Mouse (Mus musculus) hematopoietic stem cell, adult 5-6 weeks (primary cell): ENCODE data around the gene Usp30. TPM values are rescaled to one million over a fixed set of nuclear protein-coding genes. Genes with fewer than 3 reads are reported as not detected.

Source experiments
- ATAC-seq, 2 experiments: fragments of 125-278 bp in 1 of 2; replicated peaks in 1 of 2; 2 replicates each; pipeline ENCODE4 v1.8.0; 2016 to 2017; ENCODE audit warnings: inconsistent platforms in 2 of 2, mild to moderate bottlenecking in 2 of 2, moderate number of reproducible peaks in 2 of 2, low read depth in 1 of 2, moderate TSS enrichment in 1 of 2; ENCODE audit not compliant: low FRiP score in 2 of 2, poor library complexity in 2 of 2, severe bottlenecking in 2 of 2, insufficient read depth in 1 of 2, low TSS enrichment in 1 of 2
- total RNA-seq: library from RNA; stranded (forward); fragments of 172-1452, 232-1000 nt; gene quantifications from 2 replicates; pipeline ENCODE4 v1.2.3, GENCODE M21; 2017

Gene Usp30
- total RNA-seq, 1 experiment from 2014 or later = 8.4 TPM

DNA sequence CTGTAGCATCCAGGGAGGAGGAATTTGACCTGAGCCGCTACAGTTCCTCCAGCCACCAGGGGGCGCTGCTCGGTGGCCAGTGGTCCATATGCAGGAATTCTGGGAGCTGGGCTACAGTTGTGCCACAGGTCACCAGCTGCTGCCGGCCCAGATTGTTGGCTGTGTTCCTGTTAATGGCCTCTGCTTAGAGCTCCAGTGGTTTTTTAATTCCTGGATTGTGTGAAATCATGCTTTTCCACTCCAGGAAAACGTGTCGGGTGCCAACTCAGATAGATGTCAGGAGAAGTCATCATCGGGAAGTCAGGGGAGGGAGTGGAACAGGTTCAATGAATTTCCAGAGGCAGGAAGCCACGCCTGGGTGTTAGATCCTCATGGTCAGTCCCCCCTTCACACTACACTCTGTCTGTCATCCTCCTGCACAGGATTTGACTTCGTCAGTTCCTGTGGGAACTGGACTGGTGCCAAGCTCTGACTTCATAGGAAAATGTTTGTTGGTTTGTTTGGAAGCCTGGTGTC is 13.0 kb upstream of the Usp30 start:
- peak in 1 of 2 experiments; percentile 55; a peak in 3 of 4 replicates for ATAC-seq

DNA sequence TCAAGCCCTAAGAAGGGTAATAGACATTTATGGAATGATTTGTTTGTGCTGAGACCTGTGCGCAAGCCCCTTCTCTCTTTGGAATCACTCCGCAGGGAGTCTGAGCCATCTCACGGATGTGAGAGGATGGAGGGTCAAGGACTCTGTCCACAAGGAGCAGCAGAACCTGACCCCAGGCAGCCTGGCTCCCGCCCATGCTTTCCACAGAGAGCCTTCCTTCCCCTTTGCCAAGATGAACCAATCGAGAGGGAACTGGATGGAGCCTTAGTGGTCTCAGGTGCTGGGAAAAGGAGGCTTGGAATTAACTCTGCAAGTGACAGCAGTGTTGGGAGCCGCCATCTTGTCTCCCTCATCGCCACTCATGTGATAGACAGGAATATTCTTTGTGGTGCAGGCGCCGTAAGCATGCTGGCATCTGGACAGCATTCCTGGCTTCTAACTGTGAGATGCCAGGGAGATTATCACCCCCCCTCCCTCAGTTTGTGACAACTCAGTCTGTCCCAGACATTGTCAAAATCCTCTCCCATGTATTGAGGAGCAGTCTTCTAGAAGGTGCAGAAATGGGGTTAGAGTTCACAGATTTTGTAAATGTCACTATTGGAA is 8.0 kb upstream of the Usp30 start:
- no peak for ATAC-seq

DNA sequence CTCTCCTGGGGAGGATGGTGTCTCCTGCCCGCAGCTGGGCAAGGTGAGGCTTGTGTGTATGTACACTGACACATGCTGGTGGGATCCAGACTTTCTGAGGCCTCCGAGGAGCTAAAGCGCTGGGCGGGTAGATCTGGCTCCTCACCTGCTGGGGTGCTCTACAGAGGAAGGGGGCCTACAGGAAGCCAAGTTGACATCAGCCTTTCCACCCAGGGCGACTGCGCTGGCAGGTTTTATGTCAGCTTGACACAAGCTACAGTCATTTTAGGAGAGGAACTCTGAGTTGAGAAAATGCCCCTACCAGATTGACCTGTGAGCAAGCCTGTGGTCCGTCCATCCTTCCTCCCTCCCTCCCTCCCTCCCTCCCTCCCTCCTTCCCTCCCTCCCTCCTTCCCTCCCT is 3.6 kb upstream of the Usp30 start:
- 0 out of 4 replicates have a peak, but pooled peaks of 1 of the 2 experiments have one; percentile 39 for ATAC-seq

DNA sequence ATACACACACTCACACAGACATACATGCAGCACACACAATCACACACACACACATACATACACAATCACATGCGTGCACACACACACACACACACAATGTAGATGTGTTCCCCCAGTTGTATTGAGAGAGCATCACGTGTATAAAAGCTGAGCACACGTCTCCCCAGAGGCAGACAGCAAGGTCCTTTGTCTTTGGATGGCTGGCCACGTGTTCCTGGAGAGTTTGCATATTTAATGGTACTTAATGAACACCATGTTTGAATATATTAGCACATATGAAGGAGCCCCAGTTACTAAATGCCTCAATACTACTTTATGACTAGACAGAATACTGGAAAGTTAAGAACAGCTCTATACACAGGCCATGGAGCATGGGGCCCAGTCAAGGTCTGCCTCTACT is 1.3 kb upstream of the Usp30 start:
- ATAC-seq = no peak

DNA sequence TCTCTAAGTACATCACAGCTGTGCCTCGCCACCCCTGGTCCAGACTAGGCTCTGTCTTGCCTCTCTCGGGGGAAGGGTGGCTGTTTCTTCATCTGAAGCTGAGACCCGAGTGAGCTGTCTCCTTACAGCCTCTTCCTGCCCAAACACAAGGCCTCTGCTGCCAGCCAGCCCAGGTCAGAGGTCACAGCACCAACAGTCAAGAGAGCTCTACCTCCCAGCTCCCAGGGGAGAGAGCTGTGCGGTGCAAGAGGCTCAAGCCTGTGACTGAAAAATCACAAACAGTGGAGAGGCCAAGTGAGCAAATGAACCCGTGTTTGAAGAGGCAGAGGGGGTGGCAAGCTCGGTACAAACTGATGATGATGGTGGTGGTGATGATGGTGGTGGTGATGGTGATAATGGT is 1.3 kb downstream of the Usp30 start:
- ATAC-seq = no peak

DNA sequence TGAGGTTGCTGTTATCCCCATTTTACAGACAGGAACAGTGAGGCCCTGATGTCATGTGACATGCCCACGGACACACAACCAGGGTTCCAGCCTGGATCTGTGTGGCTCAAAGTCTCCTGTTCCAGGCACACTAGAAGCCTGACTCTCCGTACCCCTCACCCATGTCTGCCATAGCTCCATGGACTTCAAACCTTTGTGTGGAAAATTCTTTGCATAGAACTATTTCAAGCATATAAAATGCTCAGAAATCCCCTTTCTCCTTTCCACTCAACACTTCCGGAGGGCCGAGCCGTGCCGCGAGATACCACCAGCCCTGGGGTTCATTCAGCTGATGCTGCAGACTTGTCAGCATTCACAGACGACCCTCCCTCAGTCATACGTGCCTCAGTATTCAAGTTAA is 2.3 kb downstream of the Usp30 start:
- ATAC-seq = no peak

DNA sequence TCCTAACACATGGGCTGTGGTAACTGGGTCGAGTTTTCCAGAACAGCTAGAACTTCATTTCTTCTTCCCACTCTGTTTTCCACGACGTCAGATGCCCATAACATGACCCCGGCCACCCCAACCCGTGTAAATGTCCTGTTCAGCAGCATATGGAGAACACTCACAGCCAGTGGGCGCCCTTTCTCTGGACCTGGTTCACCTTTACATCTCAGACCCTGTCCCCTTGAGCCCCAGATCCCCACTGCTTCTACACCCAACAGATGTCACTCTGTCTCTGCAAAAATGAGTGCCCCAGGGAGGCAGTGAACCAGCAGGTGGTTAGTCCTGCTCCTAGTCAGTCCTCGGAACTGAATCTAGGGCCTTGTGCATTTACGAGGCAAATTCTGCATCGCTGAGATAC is 2.7 kb downstream of the Usp30 start:
- no peak for ATAC-seq

DNA sequence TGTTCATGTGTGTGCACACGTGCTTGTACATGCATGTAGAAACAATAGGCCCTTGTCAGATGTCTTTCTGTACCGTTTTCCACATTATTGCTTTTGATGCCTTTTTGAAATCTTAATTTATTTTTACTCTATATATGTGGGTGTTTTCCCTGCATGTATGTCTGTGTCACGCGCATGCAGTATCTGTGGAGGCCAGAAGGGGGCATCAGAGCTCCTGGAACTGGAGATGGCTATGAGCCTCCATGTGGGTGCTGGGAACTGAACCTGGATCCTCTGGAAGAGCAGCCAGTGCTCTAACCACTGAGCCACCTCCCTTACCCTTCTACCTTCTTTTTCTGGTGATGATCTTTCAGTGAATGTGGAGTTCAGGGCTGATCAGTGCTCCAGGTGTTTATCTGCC is 5.6 kb downstream of the Usp30 start:
- no peak for ATAC-seq

DNA sequence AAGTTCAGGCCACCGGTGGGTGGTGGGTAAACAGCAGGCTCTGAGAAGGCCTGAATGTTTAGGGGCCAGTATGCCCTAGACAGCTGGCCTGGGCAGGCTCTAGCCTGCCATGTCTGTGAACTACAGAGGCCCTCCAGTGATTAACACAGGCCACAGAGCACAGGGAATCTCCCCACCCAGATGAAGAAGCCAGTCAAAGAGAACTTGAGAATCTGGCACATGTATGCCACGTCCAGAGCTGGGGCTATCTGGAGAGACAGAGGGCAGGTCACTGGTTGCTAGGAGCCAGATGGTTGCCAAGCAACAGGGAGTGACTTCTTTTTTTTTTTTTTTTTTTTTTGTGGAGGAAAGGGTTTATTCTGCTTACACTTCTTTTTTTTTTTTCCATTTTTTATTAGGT is 7.0 kb downstream of the Usp30 start:
- ATAC-seq = no peak

DNA sequence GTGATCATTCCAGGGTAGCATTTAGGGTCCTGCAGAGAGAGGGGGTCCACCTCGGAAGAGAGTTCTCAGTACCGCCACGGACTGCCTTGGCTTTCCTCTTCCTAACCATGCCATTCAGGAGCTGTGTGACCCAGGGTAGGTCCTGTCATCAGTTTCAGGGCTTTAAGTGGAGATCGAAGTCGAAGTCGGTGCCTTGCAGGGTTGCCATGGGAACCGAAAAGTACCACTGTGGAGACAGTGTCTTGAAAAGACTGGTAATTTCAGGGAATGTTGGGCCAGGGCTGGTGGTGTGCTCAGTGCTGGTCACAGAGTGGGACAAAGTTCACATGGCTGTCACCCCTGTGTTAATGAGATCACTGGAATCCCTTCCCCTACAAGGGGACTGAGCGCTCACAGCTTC is 11.7 kb downstream of the Usp30 start:
- ATAC-seq = no peak

DNA sequence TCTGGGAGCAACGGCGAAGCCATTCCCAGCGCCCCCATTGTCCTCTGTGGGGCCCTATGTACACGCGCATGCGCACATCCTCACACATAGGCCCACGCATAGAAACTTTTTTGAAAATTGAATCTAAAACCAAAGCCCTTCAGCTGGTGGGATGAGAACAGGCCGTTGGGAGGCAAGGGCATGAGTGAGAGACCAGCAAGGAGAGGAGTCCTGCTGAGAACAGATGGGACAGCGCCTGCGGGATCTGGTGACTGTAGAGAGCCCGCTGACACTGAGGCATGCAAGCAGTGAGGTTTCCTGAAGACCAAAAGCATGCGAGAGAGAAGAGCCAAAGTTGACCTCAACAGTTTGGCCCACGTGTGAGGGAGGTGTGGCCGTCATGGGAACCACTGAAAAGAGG is 20.2 kb downstream of the Usp30 start:
- ATAC-seq = no peak

DNA sequence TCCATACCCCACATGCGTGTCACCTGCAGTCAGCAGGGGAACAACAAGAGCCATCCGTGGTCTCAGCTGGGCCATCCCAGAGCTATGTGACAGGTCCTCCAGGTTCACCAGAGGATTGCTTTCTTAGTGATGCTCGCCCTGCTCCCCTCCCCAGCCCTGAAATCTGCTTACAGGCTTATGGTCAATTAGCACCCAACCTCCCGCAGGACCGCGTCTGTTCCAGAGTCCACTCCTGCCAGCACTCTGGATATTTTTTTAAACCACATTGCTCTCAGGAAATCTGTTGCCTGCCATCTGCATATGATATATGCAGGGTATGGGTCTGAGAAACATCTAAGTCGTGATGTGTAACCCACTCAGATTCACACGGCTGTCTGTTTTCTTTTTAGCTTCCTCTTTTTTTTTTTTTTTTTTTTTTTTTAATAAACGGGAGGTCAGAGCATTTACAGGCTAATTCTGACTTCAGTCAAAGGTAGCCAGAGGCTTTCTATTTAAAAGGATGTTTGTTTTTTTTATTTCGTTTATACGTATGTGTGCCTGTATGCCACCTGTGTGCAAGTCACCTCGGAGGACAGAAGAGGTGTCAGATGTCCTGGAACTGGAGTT is 22.7 kb downstream of the Usp30 start:
- no peak for ATAC-seq

DNA sequence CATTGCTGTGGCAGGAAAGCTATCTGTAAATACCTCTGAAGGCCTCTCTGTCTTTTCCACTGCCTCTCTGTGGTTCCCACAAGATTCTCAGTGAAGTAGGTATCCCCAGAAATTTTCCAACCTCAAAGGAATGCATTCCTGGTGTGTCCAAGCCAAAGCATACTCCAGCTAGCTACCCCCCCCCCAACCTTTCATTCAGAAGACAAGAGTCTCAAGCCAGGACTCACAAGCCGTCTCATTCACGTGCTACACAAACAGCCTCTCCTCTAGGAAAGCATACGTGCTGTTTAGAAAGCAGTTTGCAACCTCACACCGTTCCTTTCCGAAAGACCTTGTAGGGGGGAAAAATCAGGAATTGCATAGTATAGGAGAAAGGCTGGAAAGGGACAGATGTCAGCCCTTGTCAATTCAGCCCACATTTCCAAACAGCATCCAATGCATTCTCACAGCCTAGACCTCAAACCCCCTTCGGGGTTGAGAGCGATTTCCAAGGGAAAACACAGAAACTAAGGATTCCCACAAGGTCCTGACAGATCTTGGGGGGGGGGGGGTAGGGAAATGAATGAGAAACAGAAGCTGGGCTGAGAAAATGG is 25.3 kb downstream of the Usp30 start:
- ATAC-seq = no peak

DNA sequence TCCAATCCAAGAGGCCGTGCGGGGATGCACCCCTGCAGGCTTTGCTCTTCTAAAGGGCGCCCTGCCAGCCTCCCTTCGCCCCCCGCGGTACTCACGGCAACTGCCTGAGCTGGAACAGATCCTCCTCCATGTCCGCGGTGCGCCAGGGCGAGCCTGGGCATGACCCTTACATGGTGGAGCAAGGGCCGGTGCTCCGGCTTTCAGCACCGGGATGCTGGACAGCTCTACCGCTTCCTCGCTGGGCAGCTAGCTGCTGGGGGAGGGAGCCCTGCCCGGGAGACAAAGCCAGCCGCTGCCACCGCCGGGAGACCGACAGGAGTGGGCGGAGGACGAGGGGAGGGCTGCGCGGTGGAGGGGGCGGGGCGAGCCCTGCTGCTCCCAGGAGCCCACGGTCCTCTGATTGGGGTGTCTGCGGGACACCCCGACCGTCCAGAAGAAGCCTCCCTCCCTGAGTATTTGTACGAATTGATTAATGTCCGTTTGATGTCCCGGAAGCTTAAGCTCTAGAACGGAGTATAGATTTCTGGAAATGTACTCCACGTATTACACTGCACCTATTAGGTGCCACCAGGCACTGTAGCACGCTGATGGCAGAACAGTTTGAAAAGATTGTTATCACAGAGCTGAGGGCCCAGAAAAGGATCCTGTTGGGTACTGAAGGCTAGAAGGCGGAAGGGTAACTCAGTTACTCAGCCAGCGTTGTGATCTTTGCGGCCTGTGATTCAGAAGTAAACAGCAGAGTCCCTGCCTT is 26.0 kb downstream of the Usp30 start, which contains the start of gene Svop:
TSS of gene Svop (minus strand) at position 514 of the 751 bp plus-strand sequence.
- ATAC-seq = peak; percentile 59 to 75; a peak in 3 of 4 replicates

DNA sequence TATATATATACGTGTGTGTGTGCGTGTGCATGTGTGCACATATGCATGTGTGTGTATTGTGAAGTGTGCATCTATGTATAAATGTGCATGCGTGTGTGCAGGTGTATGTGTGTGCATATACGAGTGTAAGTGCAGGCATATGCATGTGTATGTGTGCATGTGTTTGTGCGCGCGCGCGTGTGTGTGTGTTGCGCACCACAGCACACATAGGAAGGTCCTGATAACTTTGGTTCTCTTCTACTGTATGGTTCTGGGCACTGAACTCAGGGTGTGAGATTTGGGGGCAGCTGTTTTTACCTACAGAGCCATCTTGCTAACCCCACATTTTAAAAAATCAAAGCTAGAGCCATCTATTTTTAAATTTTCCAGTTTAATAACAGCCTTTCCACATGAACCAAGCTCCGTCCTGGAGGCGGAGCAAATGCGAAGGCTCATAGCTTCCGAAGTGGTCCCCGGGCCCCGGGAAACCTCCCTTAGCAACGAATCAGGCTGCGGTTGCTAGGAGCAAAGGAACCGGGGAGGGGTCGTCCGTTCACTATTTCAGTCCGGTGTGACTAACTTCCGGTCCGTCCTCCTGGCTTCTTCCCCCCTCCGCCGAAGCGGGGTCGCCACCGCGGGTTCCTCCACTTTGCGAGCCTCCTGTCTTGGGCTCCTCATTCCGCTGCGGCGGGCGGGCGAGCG is 34.6 kb downstream of the Usp30 start:
- peak; percentile 93 to 94 for ATAC-seq

DNA sequence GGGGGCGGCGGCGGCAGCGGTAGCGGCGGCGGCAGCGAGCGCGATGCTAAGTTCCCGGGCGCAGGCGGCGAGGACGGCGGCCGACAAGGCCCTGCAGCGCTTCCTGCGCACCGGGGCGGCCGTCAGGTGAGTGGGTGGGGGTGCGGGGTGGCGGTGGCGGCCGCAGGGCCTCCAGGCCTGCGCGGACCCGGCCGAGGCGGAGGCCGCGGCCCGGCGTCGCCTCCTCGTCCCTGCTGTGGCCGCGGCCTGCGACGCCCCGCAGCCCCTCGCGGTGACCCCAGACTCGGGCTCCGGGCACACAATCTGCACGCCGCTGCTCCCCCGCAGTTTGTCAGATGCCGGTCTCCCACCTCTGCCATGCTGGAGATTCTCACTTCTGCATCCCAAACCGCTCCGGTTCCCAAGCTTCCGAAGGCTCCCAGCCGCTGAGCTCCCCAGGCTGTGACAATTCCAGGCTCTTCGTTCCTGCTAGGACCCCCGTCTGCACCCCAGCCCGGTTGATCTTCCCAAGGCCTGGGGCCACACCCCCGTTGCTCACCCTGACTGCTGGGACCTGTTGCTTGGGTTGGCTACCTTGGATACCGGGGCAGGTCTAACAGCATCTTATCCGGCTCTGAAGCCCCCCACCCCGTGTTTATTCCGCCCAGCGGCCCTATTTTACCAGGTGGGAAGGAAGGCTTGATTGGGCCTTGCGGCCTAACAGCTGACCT is 35.3 kb downstream of the Usp30 start:
- no peak for ATAC-seq

DNA sequence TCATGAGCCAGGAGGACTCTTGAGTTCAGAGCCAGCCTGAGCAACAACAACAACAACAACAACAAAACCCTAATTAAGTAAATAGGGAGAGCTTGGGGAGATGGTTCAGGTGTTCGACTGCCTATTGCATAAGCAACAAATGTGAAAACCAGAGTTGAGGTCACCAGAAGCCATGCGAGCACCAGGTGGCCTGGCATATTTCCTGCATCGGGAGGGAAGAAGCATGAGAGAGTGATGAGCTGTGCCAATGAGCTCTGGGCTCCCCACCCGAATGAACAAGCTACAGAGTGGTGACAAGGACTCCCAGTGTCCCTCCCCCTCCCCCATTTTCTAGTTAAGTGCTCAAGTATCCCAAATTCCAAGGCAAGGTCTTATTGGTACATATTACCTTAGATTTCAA is 36.6 kb downstream of the Usp30 start:
- no peak for ATAC-seq
